Mouse (Mus musculus) thymus, adult 2 months (tissue): Measurements from ENCODE around the gene Auts2. TPM values are rescaled to one million over a fixed set of nuclear protein-coding genes. Genes with fewer than 3 reads are reported as not detected.

Experiments
- DNase-seq: peaks from one replicate; pipeline ENCODE4 v3.0.0; 2021
- H3K27ac ChIP-seq: fragments of 200-500 bp; 2 replicates; pipeline ENCODE4 v1.5.1; 2012; ENCODE audit warnings: low read length, control low read depth; ENCODE audit not compliant: control insufficient read depth, insufficient read depth
- H3K27me3 ChIP-seq: fragments of 200-500 bp; 2 replicates; pipeline ENCODE4 v1.6.1; 2012; ENCODE audit warnings: mild to moderate bottlenecking, low read length, moderate library complexity, mixed read lengths; ENCODE audit not compliant: control insufficient read depth, insufficient read depth
- H3K36me3 ChIP-seq: fragments of 200-500 bp; 2 replicates; pipeline ENCODE4 v1.6.1; 2012; ENCODE audit warnings: mild to moderate bottlenecking, low read length, moderate library complexity; ENCODE audit not compliant: control insufficient read depth, insufficient read depth
- H3K4me1 ChIP-seq: fragments of 200-500 bp; replicated peaks from 2 replicates; pipeline ENCODE4 v1.6.1; 2012; ENCODE audit warnings: low read length; ENCODE audit not compliant: control insufficient read depth, insufficient read depth
- H3K4me3 ChIP-seq: fragments of 200-500 bp; 2 replicates; pipeline ENCODE4 v1.5.1; 2012; ENCODE audit warnings: mild to moderate bottlenecking, low read length, control low read depth, moderate library complexity; ENCODE audit not compliant: control insufficient read depth, insufficient read depth
- CTCF ChIP-seq: fragments of 200-500 bp; IDR thresholded peaks from 2 replicates; pipeline ENCODE4 v1.5.1; 2012; ENCODE audit warnings: mild to moderate bottlenecking, control low read depth, low read length, moderate library complexity, borderline replicate concordance; ENCODE audit not compliant: control insufficient read depth, poor library complexity, insufficient read depth; ENCODE audit errors: extremely low read depth
- POLR2A ChIP-seq: fragments of 200-500 bp; IDR thresholded peaks from 2 replicates; pipeline ENCODE4 v1.6.1; 2012; ENCODE audit warnings: mild to moderate bottlenecking, low read length, control low read depth, moderate library complexity; ENCODE audit not compliant: control insufficient read depth, poor library complexity, insufficient read depth; ENCODE audit errors: extremely low read depth
- WGBS: fragments of 180-500 bp; shearing (Covaris S2); methylation state at CpG from one replicate; pipeline ENCODE4 v1.1.7; 2018; 5-methylcytosine and 5-hydroxymethylcytosine counted together
- polyA plus RNA-seq: library from polyadenylated mRNA; depleted of rRNA; stranded (reverse); fragments of >200 nt; gene quantifications from 2 replicates; pipeline ENCODE4 v1.2.3, GENCODE M21; 2012

Gene Auts2
- polyA plus RNA-seq, 1 experiment, result 4.9 TPM

DNA sequence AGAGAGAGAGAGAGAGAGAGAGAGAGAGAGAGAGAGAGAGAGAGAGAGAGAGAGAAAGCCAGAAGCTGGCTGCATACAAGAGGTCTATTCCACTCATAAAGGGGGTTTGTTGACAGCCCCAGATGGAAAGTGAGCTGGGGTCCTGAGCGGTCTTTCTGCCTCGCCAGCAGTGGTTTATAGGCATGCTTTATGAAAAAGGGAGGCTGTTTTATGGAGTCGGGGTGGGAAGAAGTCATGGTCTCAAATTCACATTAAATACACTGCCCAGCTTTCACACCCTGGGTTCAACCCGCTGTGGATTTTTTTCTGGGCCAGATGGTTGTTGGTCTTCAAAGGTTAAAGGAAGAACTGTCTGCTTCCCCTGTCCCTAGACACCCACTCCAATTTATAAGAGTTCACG is 767.5 kb downstream of the Auts2 start:
- TF ChIP-seq CTCF, result no peak
- TF ChIP-seq POLR2A, result no peak
- H3K27me3 ChIP-seq, result no peaks in the 10 kb centered on the region
- DNase-seq, result no peak
- no peaks in the 10 kb centered on the region for H3K4me1 ChIP-seq
- H3K36me3 ChIP-seq, result no peaks in the 10 kb centered on the region
- H3K4me3 ChIP-seq, result no peak overlapping the region
- WGBS, result 93% methylated on average over 5 of the region's 5 CpGs
- H3K27ac ChIP-seq, result no peak overlapping the region

DNA sequence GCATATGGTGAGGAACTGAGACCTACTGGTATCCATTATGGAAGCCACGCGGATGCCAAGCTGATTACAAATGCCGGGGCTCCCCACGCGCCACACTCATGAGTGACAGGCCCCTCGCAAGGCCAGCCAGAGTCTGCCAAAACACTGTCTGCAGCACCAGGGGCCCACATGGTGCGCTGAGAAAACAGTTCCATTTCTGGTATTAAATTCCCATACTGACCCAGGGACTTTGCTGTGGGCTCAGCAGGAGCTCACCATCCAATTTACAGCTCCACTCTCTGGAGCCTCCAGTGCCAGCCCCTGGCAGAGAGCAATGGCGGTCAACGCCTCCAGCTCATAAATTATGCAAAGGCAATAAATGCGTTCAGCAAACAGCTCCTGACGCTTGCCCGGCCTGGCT is 767.9 kb downstream of the Auts2 start:
- no peaks in the 10 kb centered on the region for H3K27me3 ChIP-seq
- no peaks in the 10 kb centered on the region for H3K36me3 ChIP-seq
- no peak overlapping the region for H3K27ac ChIP-seq
- no peak for DNase-seq
- H3K4me3 ChIP-seq, result no peak overlapping the region
- H3K4me1 ChIP-seq, result no peaks in the 10 kb centered on the region
- 96% methylated on average over 12 of the region's 12 CpGs for WGBS
- TF ChIP-seq CTCF, result no peak
- no peak for TF ChIP-seq POLR2A

DNA sequence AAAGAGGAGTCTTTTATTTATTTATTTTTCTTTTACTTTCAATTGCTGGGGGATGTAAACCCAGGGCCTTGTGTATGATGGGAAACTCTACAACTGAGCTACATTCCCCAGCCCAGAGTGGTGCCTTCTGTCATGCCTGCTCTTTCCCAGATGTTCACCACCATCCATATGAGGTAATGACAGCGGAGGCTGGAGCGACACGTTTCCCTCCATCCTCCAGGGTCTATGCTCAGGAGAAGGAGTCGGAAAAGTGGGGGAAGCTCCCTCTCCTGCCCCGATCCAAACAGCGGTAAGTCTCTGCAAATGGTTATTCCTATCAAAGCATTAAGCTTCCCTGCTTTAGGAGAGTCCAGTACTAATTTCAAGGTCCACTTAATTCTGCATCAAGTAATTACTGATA is 768.4 kb downstream of the Auts2 start:
- Histone ChIP-seq H3K4me3 (no peak overlapping the region), H3K36me3 (no peaks in the 10 kb centered on the region), H3K27ac (no peak overlapping the region), H3K27me3 (no peaks in the 10 kb centered on the region), H3K4me1 (no peaks in the 10 kb centered on the region)
- TF ChIP-seq POLR2A (no peak), CTCF (no peak)
- 96% methylated on average over 6 of the region's 6 CpGs for WGBS
- no peak for DNase-seq

DNA sequence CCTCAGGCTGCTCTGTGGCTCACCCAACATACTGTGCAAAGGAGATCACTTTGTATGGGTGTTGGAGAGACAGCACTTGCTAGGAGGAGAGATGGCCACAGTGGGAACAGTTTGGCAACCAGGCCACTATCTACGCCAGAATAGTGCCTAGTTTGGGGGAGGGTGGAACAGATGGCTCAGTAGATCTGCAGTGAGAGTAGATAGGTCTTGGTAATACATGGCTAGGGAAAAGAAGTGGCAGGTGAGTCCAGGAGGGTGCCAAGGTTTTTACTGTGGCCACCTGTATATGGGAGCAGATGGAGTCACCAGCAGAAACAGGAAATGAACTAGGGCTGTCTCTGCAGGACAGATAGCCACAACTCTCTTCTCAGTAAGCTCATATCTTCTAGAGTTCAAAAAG is 770.5 kb downstream of the Auts2 start:
- no peak overlapping the region for H3K4me3 ChIP-seq
- no peak for DNase-seq
- 97% methylated on average over 1 of the region's 1 CpGs for WGBS
- H3K4me1 ChIP-seq, result no peaks in the 10 kb centered on the region
- no peaks in the 10 kb centered on the region for H3K36me3 ChIP-seq
- no peak overlapping the region for H3K27ac ChIP-seq
- no peaks in the 10 kb centered on the region for H3K27me3 ChIP-seq
- TF ChIP-seq POLR2A (no peak), CTCF (no peak)

DNA sequence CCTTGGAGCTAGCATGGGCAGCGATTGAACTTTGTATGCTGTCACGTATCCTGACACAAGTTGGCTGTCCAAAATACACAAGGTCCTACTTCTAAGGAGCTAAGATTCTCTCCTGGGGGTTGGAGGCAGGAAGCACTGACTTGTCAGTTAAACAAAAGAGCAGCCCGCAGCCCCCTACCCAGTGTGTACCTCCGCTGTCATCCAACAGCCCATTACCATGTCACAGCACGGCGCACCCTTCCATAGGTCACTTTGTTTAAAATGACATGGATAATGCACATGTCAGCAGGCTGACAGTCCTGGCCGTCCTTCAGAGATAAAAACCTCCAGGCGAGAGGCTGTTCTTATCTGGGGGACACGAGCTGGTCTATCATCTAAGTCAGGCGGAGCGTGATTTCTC is 773.9 kb downstream of the Auts2 start:
- H3K27ac ChIP-seq, result no peak overlapping the region
- DNase-seq, result no peak
- H3K36me3 ChIP-seq, result no peaks in the 10 kb centered on the region
- TF ChIP-seq POLR2A (no peak), CTCF (no peak)
- WGBS, result 93% methylated on average over 11 of the region's 11 CpGs
- no peak overlapping the region for H3K4me3 ChIP-seq
- H3K27me3 ChIP-seq, result no peaks in the 10 kb centered on the region
- no peaks in the 10 kb centered on the region for H3K4me1 ChIP-seq

DNA sequence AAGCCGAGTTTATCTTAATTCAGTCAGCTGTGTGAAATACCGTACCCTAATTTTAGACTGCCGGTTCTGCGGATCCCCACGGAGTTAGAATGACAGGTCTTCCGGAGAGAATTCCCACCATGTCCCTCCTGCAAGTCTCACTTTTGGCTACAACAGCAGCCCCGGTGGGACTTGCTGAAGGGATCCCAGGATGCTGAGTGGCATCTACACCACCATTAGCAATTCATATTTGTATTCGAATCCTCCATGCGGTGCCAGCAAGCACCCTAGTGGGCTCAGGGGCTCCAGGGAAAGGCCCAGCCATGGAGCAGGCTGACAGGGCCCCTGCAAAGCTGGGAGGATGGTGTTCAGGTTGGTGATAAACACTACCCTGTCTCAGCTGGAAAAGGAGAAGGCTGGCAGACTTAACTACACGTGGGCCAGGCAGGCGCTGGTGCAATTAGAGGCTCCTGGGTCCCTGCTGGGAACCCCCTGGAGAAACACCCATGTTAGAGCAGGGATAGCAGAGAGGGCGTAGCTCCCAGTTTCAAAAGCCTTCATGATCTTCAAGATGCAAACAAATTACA is 775.4 kb downstream of the Auts2 start:
- Histone ChIP-seq H3K4me1 (no peaks in the 10 kb centered on the region), H3K27ac (no peak overlapping the region), H3K27me3 (no peaks in the 10 kb centered on the region), H3K36me3 (no peaks in the 10 kb centered on the region), H3K4me3 (no peak overlapping the region)
- TF ChIP-seq CTCF (no peak), POLR2A (no peak)
- WGBS, result 88% methylated on average over 12 of the region's 12 CpGs
- no peak for DNase-seq

DNA sequence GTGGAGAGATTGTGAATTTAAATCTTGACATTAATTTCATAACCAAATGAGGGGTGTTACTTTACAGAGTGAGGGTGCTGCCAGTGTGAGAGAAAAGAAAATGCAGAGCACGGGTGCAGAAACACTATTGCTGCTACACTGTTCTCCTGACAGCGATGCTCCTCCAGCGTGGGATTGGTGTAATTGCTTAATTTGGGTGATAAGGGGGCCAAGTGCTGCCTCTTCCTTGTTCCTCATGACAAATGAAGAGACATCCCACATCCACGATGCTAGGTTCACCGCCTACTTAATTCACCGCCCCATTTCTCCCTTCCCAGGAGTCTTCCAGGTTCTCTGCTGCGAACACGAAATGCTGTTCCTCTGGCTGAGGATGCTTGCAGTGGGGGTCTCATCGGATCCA is 776.0 kb downstream of the Auts2 start:
- no peaks in the 10 kb centered on the region for H3K27me3 ChIP-seq
- no peaks in the 10 kb centered on the region for H3K4me1 ChIP-seq
- H3K36me3 ChIP-seq, result no peaks in the 10 kb centered on the region
- H3K27ac ChIP-seq, result no peak overlapping the region
- no peak for DNase-seq
- no peak for TF ChIP-seq CTCF
- no peak for TF ChIP-seq POLR2A
- no peak overlapping the region for H3K4me3 ChIP-seq
- whole genome bisulfite sequencing, result 95% methylated on average over 9 of the region's 9 CpGs
